Mouse (Mus musculus): Measurements from ENCODE around the gene Agtrap.

GRCm38 (mm10) chr4:148056246-148056645 is 31.6 kb downstream of the Agtrap start:
- TF ChIP-seq GATA1 (IDR thresholded peaks at IDR 0.05; ENCODE audit: borderline replicate concordance, low read length) (no peak), FLI1 (IDR thresholded peaks at IDR 0.05; ENCODE audit: low read length) (no peak)
